Mouse (Mus musculus) embryonic facial prominence, embryonic 13.5 days (tissue): ENCODE results near the gene Gm3435. TPM values are rescaled to one million over a fixed set of nuclear protein-coding genes. Genes with fewer than 3 reads are reported as not detected.
"Not testable (repeated sequence)": the region's sequence is repeated elsewhere in the genome, so short reads cannot be mapped to it uniquely, and the experiment has no call there.

ENCODE experiments used
- ATAC-seq: fragments of 200-750 bp; cut with Nextera tagmentation; 2 replicates; pipeline ENCODE4 v1.8.0; 2017; ENCODE audit warnings: low read depth; ENCODE audit not compliant: insufficient number of reproducible peaks, insufficient read depth, low FRiP score, low TSS enrichment
- H3K27ac ChIP-seq: fragments of 300-500 bp; sonication (generic); 2 replicates; pipeline ENCODE4 v1.5.1; 2015; ENCODE audit warnings: moderate library complexity, mild to moderate bottlenecking, inconsistent platforms
- H3K27me3 ChIP-seq: fragments of 300-500 bp; sonication (generic); 2 replicates; pipeline ENCODE4 v1.6.1; 2015; ENCODE audit warnings: mild to moderate bottlenecking, inconsistent platforms
- H3K36me3 ChIP-seq: fragments of 300-500 bp; sonication (generic); 2 replicates; pipeline ENCODE4 v1.6.1; 2015; ENCODE audit warnings: mild to moderate bottlenecking, inconsistent platforms
- H3K4me1 ChIP-seq: fragments of 300-500 bp; sonication (generic); 2 replicates; pipeline ENCODE4 v1.6.1; 2015; ENCODE audit warnings: inconsistent platforms
- H3K4me2 ChIP-seq: fragments of 300-500 bp; sonication (generic); 2 replicates; pipeline ENCODE4 v1.6.1; 2015; ENCODE audit warnings: moderate library complexity, mild to moderate bottlenecking, inconsistent platforms
- H3K4me3 ChIP-seq: fragments of 300-500 bp; sonication (generic); 2 replicates; pipeline ENCODE4 v1.5.1; 2015; ENCODE audit warnings: mild to moderate bottlenecking, inconsistent platforms
- H3K9ac ChIP-seq: fragments of 300-500 bp; sonication (generic); 2 replicates; pipeline ENCODE4 v1.6.1; 2015; ENCODE audit warnings: mild to moderate bottlenecking, inconsistent platforms
- H3K9me3 ChIP-seq: fragments of 300-500 bp; sonication (generic); 2 replicates; pipeline ENCODE4 v1.6.1; 2016; ENCODE audit warnings: inconsistent platforms
- WGBS: fragments of 180-500 bp; shearing (Covaris S2); methylation state at CpG from one replicate; pipeline ENCODE4 v1.1.7; 2015; ENCODE audit warnings: mixed read lengths; 5-methylcytosine and 5-hydroxymethylcytosine counted together
- polyA plus RNA-seq: library from polyadenylated mRNA; unstranded; fragments of >200 nt; fragmentation: Nextera tagmentation; extraction: Ambion mirVana; gene quantifications from 2 replicates; pipeline ENCODE4 v1.2.1, GENCODE M21; 2015

The Gm3435 gene
- polyA plus RNA-seq, 1 experiment from 2014 or later = 7.4 TPM

- H3K4me3 ChIP-seq, H3K36me3 ChIP-seq, ATAC-seq, H3K4me2 ChIP-seq, H3K4me1 ChIP-seq, H3K27me3 ChIP-seq, H3K27ac ChIP-seq, H3K9ac ChIP-seq, H3K9me3 ChIP-seq: not testable (repeated sequence)
- no CpG with 5 or more reads among the region's 5 CpGs for WGBS
Observed at GRCm38 (mm10) chr17:14994140-14994539, 15.8 kb upstream of the Gm3435 start.

GRCm38 (mm10) chr17:15000047-15000446 is 9.9 kb upstream of the Gm3435 start:
- not testable (repeated sequence) for ATAC-seq, H3K4me2 ChIP-seq, H3K4me3 ChIP-seq, H3K27ac ChIP-seq, H3K4me1 ChIP-seq, H3K27me3 ChIP-seq, H3K9ac ChIP-seq, H3K9me3 ChIP-seq, H3K36me3 ChIP-seq
- WGBS = no CpG with 5 or more reads among the region's 4 CpGs

- not testable (repeated sequence) for H3K36me3 ChIP-seq, H3K4me1 ChIP-seq
Observed at GRCm38 (mm10) chr17:15009088-15009487, 888 bp upstream of the Gm3435 start.

GRCm38 (mm10) chr17:15021503-15022220 is 11.7 kb downstream of the Gm3435 start:
- H3K36me3 ChIP-seq, H3K9me3 ChIP-seq, H3K27me3 ChIP-seq, H3K9ac ChIP-seq, ATAC-seq, H3K4me3 ChIP-seq, H3K4me1 ChIP-seq, H3K4me2 ChIP-seq: not testable (repeated sequence)
- H3K27ac ChIP-seq = 0 out of 2 replicates have a peak overlapping the region, but pooled peaks have one; percentile 36
- 64% methylated on average over 3 of the region's 3 CpGs for WGBS

More at GRCm38 (mm10) chr17:15009088-15009487, 888 bp upstream of the Gm3435 start:
- not testable (repeated sequence) for H3K9ac ChIP-seq, H3K4me3 ChIP-seq, ATAC-seq, H3K27me3 ChIP-seq, H3K27ac ChIP-seq, H3K9me3 ChIP-seq, H3K4me2 ChIP-seq
- WGBS = no CpG with 5 or more reads among the region's 3 CpGs

- not testable (repeated sequence) for H3K9ac ChIP-seq, H3K4me2 ChIP-seq, H3K36me3 ChIP-seq, H3K27ac ChIP-seq, H3K4me3 ChIP-seq, H3K27me3 ChIP-seq, H3K4me1 ChIP-seq, H3K9me3 ChIP-seq
- no CpG with 5 or more reads among the region's 97 CpGs for WGBS
- peak; percentile 68 for ATAC-seq
Observed at GRCm38 (mm10) chr17:15023878-15024492, 14.0 kb downstream of the Gm3435 start.

GRCm38 (mm10) chr17:15024502-15025193 is 14.7 kb downstream of the Gm3435 start:
- not testable (repeated sequence) for H3K27me3 ChIP-seq, H3K9ac ChIP-seq, H3K36me3 ChIP-seq, H3K4me2 ChIP-seq, H3K4me1 ChIP-seq, H3K4me3 ChIP-seq, H3K9me3 ChIP-seq, H3K27ac ChIP-seq
- peak; percentile 87 for ATAC-seq
- no CpG with 5 or more reads among the region's 48 CpGs for WGBS

- not testable (repeated sequence) for ATAC-seq
- no CpG with 5 or more reads among the region's 6 CpGs for WGBS
Observed at GRCm38 (mm10) chr17:15025513-15025912, 15.5 kb downstream of the Gm3435 start.

GRCm38 (mm10) chr17:15031414-15031813 is 21.4 kb downstream of the Gm3435 start:
- H3K9ac ChIP-seq, H3K4me1 ChIP-seq, H3K4me2 ChIP-seq, H3K9me3 ChIP-seq, H3K36me3 ChIP-seq, H3K27ac ChIP-seq, H3K4me3 ChIP-seq, H3K27me3 ChIP-seq, ATAC-seq: not testable (repeated sequence)
- no CpG with 5 or more reads among the region's 4 CpGs for WGBS

More at GRCm38 (mm10) chr17:15025513-15025912, 15.5 kb downstream of the Gm3435 start:
- not testable (repeated sequence) for H3K4me1 ChIP-seq, H3K9me3 ChIP-seq, H3K9ac ChIP-seq, H3K27me3 ChIP-seq, H3K27ac ChIP-seq, H3K4me3 ChIP-seq, H3K4me2 ChIP-seq, H3K36me3 ChIP-seq

- not testable (repeated sequence) for H3K4me2 ChIP-seq, H3K4me3 ChIP-seq, H3K27me3 ChIP-seq, H3K4me1 ChIP-seq, H3K27ac ChIP-seq, ATAC-seq, H3K9me3 ChIP-seq, H3K36me3 ChIP-seq, H3K9ac ChIP-seq
- WGBS = no CpG with 5 or more reads among the region's 3 CpGs
Observed at GRCm38 (mm10) chr17:15040455-15040854, 30.5 kb downstream of the Gm3435 start.

GRCm38 (mm10) chr17:15041175-15041729 is 31.3 kb downstream of the Gm3435 start, which contains the start of the genes Ermard, Tcte3 and Gm3448:
TSS of gene Ermard (plus strand) at chr17:15041208.
TSS of gene Tcte3 (minus strand) at chr17:15041488.
TSS of gene Gm3448 (minus strand) at chr17:15041537.
- H3K4me1 ChIP-seq, H3K9ac ChIP-seq, H3K27me3 ChIP-seq, H3K36me3 ChIP-seq, H3K9me3 ChIP-seq, H3K4me3 ChIP-seq, H3K27ac ChIP-seq, H3K4me2 ChIP-seq: not testable (repeated sequence)
- peak; percentile 95 for ATAC-seq
- WGBS = 0% methylated on average over 9 of the region's 56 CpGs

GRCm38 (mm10) chr17:15050338-15050737 is 40.4 kb downstream of the Gm3435 start:
- not testable (repeated sequence) for ATAC-seq, H3K27ac ChIP-seq, H3K4me1 ChIP-seq, H3K4me3 ChIP-seq, H3K9ac ChIP-seq, H3K9me3 ChIP-seq, H3K4me2 ChIP-seq, H3K36me3 ChIP-seq, H3K27me3 ChIP-seq
- WGBS = no CpG with 5 or more reads among the region's 1 CpGs
